Mouse (Mus musculus): ENCODE data around the gene 9230102O04Rik.

The 9230102O04Rik gene

GRCm38 (mm10) chr2:9885217-9885770 lies 4.0 kb downstream of the 9230102O04Rik start:
- DNase-seq (ENCODE audit: low spot score in 2 of 2): no peak

GRCm38 (mm10) chr2:9884533-9885216 lies 4.7 kb downstream of the 9230102O04Rik start:
- DNase-seq (ENCODE audit: low spot score in 2 of 2): no peak

DNA sequence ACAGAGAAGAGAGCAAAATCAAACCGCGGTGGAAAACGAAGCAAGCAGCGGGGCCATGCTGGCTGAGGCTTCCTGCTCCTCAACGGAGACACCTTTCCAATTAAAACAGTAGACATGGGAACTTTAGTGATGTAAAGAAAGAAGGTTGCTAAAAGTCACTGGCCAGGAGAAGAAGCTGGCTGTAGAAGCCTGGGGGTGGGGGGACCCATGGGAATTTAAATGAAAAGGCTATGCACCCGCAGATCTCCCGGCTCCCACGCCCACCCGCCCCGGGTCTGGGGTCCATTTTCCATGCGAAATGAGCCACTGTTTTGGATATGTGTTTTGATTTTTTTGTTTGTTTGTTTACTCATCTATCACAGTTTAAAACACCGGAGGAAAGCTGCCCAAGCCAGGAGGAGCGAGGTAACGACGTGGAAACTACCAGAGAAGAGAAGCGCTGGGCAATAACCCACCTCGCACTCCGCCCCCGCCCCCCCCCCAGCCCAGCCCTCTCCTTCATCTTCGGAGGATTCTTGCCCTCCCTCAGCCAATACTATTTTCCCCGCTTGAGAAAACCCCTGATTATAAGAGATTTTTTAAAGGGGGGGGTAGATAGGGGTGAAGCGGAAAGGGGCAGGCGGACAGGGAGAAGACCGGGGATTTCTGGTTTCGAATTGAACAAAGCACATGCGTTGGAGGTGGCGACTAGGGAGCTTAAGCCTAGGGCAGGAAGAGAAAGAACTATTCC lies 5.4 kb downstream of the 9230102O04Rik start:
- no peak for DNase-seq (ENCODE audit: low spot score in 2 of 2)

DNA sequence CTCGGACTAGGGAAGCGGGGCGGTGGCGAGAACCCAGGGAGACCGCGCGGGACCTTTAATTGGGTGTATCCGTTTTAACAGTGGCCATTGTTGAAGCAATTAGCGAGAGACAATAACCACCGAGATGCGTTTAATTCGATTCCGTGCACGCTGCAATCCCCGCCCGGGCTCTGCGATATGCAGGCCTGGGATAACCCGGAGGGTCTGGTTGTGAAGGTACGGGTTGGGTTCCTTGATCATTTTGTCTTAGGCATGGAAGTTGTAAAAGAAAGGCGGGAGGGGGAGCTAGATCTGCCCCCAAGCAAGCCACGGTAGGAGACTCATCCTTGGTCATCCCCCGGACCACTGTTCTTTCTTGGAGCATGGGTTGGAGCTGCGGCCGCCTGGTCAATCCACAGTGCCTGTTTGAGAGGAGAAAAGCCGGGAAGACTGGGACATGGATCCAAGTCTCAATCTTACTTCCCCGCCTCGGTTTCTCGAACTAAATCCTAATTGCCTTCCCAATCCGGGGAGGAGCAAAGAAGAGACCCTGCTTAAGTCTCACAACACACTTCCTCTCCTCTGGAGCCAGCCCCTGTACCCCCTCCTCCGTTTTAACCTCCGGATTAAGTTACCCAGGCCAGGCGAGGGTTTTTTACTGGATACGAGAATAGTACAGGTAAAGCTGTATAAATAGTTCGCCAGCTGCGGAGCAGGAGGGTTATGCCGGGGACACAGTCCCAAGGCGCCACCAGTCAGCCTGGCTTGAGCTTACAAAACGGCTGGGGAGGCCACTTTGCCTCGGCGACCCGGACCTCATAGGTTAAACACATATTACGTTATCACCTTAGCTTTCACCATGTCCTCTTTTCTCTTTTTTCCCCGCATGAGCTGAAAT lies 6.2 kb downstream of the 9230102O04Rik start:
- DNase-seq (ENCODE audit: low spot score in 2 of 2): no peak

- DNase-seq (ENCODE audit: low spot score in 2 of 2): no peak
Measured at GRCm38 (mm10) chr2:9882371-9882925, 6.9 kb downstream of the 9230102O04Rik start.

- DNase-seq (ENCODE audit: low spot score in 2 of 2): no peak
Measured at GRCm38 (mm10) chr2:9881611-9882023, 7.7 kb downstream of the 9230102O04Rik start.

DNA sequence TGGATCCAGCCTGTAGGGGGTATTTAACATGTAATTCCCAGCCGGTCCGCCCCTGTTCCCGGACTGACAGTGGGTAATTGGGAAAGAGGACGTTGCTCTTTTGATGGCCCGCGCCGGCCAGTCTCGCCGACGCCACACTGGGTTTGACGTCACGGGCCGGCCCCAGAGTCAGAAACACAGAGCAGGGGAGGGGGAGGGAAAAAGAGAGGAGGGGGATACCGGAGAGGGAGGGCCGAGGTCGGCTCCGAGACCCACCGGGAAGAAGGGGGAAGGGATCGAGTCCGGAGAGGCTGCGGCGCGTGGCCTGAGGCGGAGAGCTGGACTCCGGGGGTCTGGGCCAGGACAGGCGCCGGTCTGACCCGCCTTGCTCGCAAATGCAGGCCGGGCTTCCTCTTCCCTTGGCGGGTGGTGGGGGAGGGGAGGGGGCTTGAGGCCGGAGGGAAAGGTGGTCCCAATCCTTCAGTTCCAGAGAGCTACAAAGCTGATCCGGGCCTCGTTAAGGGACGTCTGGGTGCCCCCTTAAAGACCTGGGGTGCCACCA lies 8.2 kb downstream of the 9230102O04Rik start, which contains the start of gene 4930412O13Rik:
Gene 4930412O13Rik (plus strand): TSS at position 202 of the 541 bp plus-strand sequence.
- no peak for DNase-seq (ENCODE audit: low spot score in 2 of 2)

GRCm38 (mm10) chr2:9880271-9880670 lies 9.1 kb downstream of the 9230102O04Rik start:
- no peak for DNase-seq (ENCODE audit: low spot score in 2 of 2)

- peak; percentile 81 to 87 for DNase-seq (ENCODE audit: low spot score in 2 of 2)
Measured at GRCm38 (mm10) chr2:9879493-9879892, 9.8 kb downstream of the 9230102O04Rik start.

- no peak for DNase-seq (ENCODE audit: low spot score in 2 of 2)
Measured at GRCm38 (mm10) chr2:9879092-9879491, 10.2 kb downstream of the 9230102O04Rik start.

DNA sequence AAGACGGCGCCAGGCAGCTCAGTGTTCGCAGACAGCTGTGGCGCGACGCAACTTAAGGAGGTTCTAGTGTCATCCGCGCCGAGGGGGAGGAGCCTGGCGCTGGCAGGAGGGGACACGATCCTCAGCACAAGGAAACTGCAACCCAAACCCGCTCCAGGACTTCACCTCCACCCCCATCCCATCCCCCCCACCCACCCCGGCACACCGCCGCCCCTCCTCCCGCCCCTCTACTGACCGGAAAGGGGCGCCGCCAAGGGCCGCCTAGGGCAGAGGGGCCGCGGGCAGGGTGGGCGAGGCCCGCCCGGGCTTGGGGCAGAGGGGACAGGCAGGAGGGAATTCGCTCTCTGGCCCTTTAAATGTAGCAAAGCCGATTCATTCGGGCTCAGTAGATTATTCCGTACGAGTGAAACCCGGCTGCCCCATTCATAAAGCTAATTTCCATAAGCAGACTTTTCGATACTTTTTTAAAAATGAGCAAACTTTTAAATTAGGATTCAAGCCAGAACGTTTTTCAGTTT lies 10.7 kb downstream of the 9230102O04Rik start:
- no peak for DNase-seq (ENCODE audit: low spot score in 2 of 2)

- DNase-seq (ENCODE audit: low spot score in 2 of 2): no peak
Measured at GRCm38 (mm10) chr2:9877966-9878563, 11.3 kb downstream of the 9230102O04Rik start.

GRCm38 (mm10) chr2:9877326-9877690 lies 12.0 kb downstream of the 9230102O04Rik start:
- peak in 1 of 2 experiments; percentile 67 for DNase-seq (ENCODE audit: low spot score in 2 of 2)

- no peak for DNase-seq (ENCODE audit: low spot score in 2 of 2)
Measured at GRCm38 (mm10) chr2:9876621-9877325, 12.6 kb downstream of the 9230102O04Rik start.

GRCm38 (mm10) chr2:9875676-9876357 lies 13.5 kb downstream of the 9230102O04Rik start:
- DNase-seq (ENCODE audit: low spot score in 2 of 2): no peak

- DNase-seq (ENCODE audit: low spot score in 2 of 2): no peak
Measured at GRCm38 (mm10) chr2:9875220-9875619, 14.1 kb downstream of the 9230102O04Rik start.

DNA sequence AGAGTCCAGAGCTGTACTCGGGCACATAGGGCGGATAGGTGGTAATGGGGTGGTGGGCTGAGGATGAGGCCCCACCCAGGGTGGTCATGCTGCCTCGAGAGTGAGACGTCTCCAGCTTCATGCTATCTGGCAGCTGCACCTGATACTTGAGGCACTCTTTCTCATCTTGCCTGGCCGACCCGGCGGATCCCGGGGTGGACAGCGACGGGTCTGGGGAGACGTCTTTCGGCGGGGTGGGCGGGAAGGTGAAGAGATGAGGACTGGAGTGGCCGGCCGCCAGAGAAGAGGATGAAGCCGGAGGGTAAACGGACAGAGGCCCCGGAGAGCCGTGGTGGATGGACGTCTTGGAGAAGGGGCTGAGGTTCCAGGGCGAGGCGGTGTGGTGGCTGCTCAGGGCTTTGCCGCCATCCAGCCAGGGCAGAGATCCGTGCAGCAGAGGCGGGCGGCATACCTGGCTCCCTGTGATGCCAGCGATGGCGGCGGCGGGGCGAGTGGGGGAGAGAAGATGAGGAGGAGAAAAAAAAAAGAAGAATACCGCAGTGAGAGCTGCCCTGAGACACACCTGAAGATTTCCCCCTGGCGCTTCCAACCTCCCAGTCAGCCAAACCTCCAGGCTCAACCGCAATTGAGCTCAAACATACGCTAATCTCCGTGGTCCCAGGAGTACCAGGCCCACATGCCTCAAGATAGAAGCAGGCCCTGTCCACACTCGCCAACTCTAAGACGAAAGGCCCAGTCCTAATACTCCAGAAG lies 14.7 kb downstream of the 9230102O04Rik start:
- no peak for DNase-seq (ENCODE audit: low spot score in 2 of 2)

DNA sequence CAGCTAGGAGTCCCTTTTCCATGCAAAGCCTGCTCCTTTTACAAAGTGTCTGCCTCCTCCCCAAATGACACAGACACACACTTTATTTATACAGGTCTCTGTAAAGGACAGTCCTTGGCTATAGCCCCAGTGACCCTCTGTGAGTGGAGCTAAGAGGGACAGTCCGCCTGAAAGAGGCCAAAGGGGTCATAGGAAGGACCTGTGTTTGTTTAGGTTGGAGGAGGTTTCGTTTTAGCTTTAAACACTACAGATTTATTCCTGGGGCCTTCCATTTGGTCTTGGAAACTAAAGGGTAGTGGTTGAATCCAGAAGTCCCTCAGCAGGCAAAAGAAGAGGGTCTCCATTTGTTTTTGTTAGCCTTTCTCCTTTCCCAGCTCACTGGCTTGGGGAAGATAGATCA lies 15.6 kb downstream of the 9230102O04Rik start:
- DNase-seq (ENCODE audit: low spot score in 2 of 2): no peak

DNA sequence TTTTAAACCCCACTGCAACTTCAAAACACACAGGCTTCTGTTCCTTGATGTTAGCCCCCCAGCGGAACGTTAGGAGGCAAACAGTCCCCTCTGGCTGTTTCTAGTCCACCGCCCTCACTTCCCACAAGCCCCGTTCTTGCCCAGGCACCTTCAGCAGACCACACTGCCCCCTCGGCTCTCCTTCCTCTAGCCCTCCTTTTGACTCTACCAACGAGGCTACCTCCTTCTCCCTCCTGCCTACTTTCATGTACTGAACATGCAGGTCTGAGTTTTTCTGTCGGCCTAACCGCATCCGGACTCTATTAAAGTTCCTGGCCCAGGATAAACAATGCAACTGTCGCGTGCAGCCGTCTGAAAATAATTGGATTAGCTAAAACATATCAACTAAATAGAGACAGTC lies 16.7 kb downstream of the 9230102O04Rik start:
- DNase-seq (ENCODE audit: low spot score in 2 of 2): no peak
